Mouse (Mus musculus) heart, postnatal 0 days (tissue): ENCODE results near the gene Pax8.

ENCODE experiments used
- CTCF ChIP-seq: IDR thresholded peaks from 2 replicates; pipeline ENCODE4 v1.5.1; 2016; ENCODE audit warnings: antibody characterized with exemption, control low read depth, low read depth
- EP300 ChIP-seq: IDR thresholded peaks from 2 replicates; pipeline ENCODE4 v1.6.1; 2016; ENCODE audit warnings: antibody characterized with exemption, low read depth

DNA sequence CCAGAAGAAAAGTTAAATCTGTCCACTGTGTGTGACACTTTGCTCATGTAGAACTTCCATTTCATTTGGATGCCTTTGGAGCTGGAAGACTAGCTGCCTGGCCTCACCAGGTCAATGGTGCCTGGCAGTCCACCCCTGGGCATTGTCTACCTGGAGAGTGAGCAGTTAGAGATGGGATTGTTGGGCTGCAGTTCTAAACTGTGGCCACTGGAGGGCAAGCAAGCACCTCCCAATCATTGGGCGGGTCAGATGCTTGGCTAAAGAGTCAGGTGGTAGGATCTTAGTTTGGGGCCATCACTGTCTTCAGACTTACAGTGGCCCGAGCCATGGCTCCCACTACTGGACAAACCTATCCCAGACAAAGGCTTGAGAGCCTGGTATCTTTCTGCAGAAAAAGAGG lies 66.2 kb downstream of the Pax8 start:
- TF ChIP-seq CTCF (peak; percentile 96), EP300 (no peak)
